Mouse (Mus musculus): ENCODE data around the gene Jsrp1. TPM values are rescaled to one million over a fixed set of nuclear protein-coding genes. Genes with fewer than 3 reads are reported as not detected.
"Not testable (repeated sequence)": the region's sequence is repeated elsewhere in the genome, so short reads cannot be mapped to it uniquely, and the experiment has no call there.

Gene Jsrp1
- polyA plus RNA-seq, 1 experiment from 2014 or later: 0.80 TPM

GRCm38 (mm10) chr10:80828587-80828986 lies 15.3 kb upstream of the Jsrp1 start:
- WGBS: 92% methylated on average over 9 of the region's 9 CpGs
- peaks cover 41% of the 10 kb centered on the region for H3K4me1 ChIP-seq
- not testable (repeated sequence) for DNase-seq (ENCODE audit: low spot score); H3K9me3 ChIP-seq (replicated peaks); H3K27ac ChIP-seq
- H3K4me3 ChIP-seq: peak overlapping the region; percentile 94; the same call in 1 of the 2 replicates
- peaks cover 31% of the 10 kb centered on the region for H3K36me3 ChIP-seq
- H3K27me3 ChIP-seq (ENCODE audit: low read depth, poor library complexity, severe bottlenecking): peaks cover 16% of the 10 kb centered on the region

DNA sequence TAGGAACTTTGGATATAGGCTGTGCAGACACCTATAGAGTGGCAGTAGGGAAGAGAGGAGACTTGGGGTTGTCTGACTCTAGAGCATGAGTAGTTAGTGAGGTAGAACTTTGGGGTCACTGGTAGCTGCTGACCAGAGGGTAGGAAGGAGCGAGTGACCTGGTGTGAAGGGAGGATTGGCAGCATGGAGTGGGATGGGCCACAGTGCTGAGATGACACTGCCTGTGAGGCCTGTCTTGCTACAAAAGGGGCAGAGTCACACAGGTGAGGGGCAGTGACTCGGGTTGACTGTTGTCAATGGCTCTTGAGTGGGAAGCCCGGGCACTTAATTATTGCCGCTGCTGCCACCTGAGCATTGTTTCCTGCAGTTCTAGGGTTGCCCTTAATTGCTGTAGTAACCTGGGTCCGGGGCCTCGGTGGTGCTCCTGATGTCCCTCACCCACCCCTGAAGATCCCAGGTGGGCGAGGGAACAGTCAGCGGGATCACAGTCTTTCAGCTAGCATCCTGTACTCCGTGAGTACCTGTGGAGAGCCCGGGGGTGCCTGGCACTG lies 14.6 kb upstream of the Jsrp1 start:
- peaks cover 41% of the 10 kb centered on the region for H3K4me1 ChIP-seq
- H3K4me3 ChIP-seq: peak overlapping the region; percentile 94
- H3K27me3 ChIP-seq (ENCODE audit: low read depth, poor library complexity, severe bottlenecking): peaks cover 10% of the 10 kb centered on the region
- H3K9me3 ChIP-seq (replicated peaks): no peaks in the 10 kb centered on the region
- WGBS: 87% methylated on average over 10 of the region's 10 CpGs
- H3K27ac ChIP-seq: no peak overlapping the region
- peaks cover 31% of the 10 kb centered on the region for H3K36me3 ChIP-seq
- DNase-seq (ENCODE audit: low spot score): no peak

GRCm38 (mm10) chr10:80827063-80827869 lies 14.0 kb upstream of the Jsrp1 start:
- Histone ChIP-seq H3K27me3 (ENCODE audit: low read depth, poor library complexity, severe bottlenecking) (peaks cover 3% of the 10 kb centered on the region; the same call in 1 of the 2 replicates), H3K9me3 (replicated peaks) (no peaks in the 10 kb centered on the region), H3K4me1 (peaks cover 41% of the 10 kb centered on the region), H3K36me3 (peaks cover 31% of the 10 kb centered on the region), H3K27ac (peak overlapping the region; percentile 96), H3K4me3 (peak overlapping the region; percentile 94)
- no peak for DNase-seq (ENCODE audit: low spot score)
- WGBS: 8% methylated on average over 29 of the region's 29 CpGs

GRCm38 (mm10) chr10:80826151-80827062 lies 13.1 kb upstream of the Jsrp1 start, which contains the start of gene Oaz1:
Oaz1 (plus strand) TSS chr10:80826656.
- Histone ChIP-seq H3K36me3 (peaks cover 31% of the 10 kb centered on the region), H3K4me1 (peaks cover 36% of the 10 kb centered on the region), H3K27me3 (ENCODE audit: low read depth, poor library complexity, severe bottlenecking) (no peaks in the 10 kb centered on the region), H3K27ac (peak within 1 kb of the TSS; percentile 96), H3K9me3 (replicated peaks) (no peaks in the 10 kb centered on the region), H3K4me3 (peak within 1 kb of the TSS; percentile 94)
- WGBS: under 1% methylated on average over 82 of the region's 82 CpGs
- DNase-seq (ENCODE audit: low spot score): peak; percentile 95

DNA sequence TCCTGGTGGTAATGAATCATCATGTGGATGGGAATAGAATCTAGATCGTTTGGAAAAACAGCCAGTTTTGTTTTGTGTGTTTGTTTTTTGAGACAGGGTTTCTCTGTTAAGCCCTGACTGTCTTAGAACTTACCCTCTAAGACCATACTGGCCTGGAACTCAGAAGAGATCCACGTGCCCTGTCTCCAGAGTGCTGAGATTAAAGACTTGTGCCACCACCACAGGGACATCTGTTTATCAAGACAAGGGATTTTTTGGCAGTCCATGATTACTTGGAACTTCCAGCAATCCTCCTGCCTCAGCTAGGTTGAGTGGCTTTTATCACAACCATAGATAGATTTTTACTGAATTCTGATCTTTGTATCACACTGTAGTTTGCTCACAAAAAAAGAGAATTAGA lies 11.5 kb upstream of the Jsrp1 start:
- no peak overlapping the region for H3K27ac ChIP-seq
- WGBS: 78% methylated on average over 2 of the region's 2 CpGs

GRCm38 (mm10) chr10:80823847-80824643 lies 10.7 kb upstream of the Jsrp1 start:
- no peak overlapping the region for H3K27ac ChIP-seq
- no peaks in the 10 kb centered on the region for H3K27me3 ChIP-seq (ENCODE audit: low read depth, poor library complexity, severe bottlenecking)
- H3K36me3 ChIP-seq: peaks cover 13% of the 10 kb centered on the region
- DNase-seq (ENCODE audit: low spot score): no peak
- no peak overlapping the region for H3K4me3 ChIP-seq
- peaks cover 13% of the 10 kb centered on the region for H3K4me1 ChIP-seq
- H3K9me3 ChIP-seq (replicated peaks): no peaks in the 10 kb centered on the region
- 67% methylated on average over 8 of the region's 8 CpGs for WGBS

More for the DNA sequence above, 11.5 kb upstream of the Jsrp1 start:
- Histone ChIP-seq H3K4me1 (peaks cover 20% of the 10 kb centered on the region), H3K9me3 (replicated peaks) (no peaks in the 10 kb centered on the region), H3K36me3 (peaks cover 21% of the 10 kb centered on the region), H3K4me3 (no peak overlapping the region), H3K27me3 (ENCODE audit: low read depth, poor library complexity, severe bottlenecking) (no peaks in the 10 kb centered on the region)
- no peak for DNase-seq (ENCODE audit: low spot score)

GRCm38 (mm10) chr10:80823316-80823715 lies 10.0 kb upstream of the Jsrp1 start:
- H3K27ac ChIP-seq: no peak overlapping the region

GRCm38 (mm10) chr10:80822528-80822927 lies 9.2 kb upstream of the Jsrp1 start:
- no peaks in the 10 kb centered on the region for H3K27me3 ChIP-seq (ENCODE audit: low read depth, poor library complexity, severe bottlenecking)
- H3K4me3 ChIP-seq: no peak overlapping the region
- no peak for DNase-seq (ENCODE audit: low spot score)
- H3K27ac ChIP-seq: no peak overlapping the region
- H3K4me1 ChIP-seq: peaks cover 2% of the 10 kb centered on the region
- H3K36me3 ChIP-seq: no peaks in the 10 kb centered on the region
- WGBS: 91% methylated on average over 5 of the region's 5 CpGs
- no peaks in the 10 kb centered on the region for H3K9me3 ChIP-seq (replicated peaks)

More at GRCm38 (mm10) chr10:80823316-80823715, 10.0 kb upstream of the Jsrp1 start:
- DNase-seq (ENCODE audit: low spot score): no peak
- peaks cover 10% of the 10 kb centered on the region for H3K4me1 ChIP-seq
- no peak overlapping the region for H3K4me3 ChIP-seq
- WGBS: 90% methylated on average over 1 of the region's 1 CpGs
- peaks cover 7% of the 10 kb centered on the region for H3K36me3 ChIP-seq
- H3K27me3 ChIP-seq (ENCODE audit: low read depth, poor library complexity, severe bottlenecking): no peaks in the 10 kb centered on the region
- no peaks in the 10 kb centered on the region for H3K9me3 ChIP-seq (replicated peaks)

DNA sequence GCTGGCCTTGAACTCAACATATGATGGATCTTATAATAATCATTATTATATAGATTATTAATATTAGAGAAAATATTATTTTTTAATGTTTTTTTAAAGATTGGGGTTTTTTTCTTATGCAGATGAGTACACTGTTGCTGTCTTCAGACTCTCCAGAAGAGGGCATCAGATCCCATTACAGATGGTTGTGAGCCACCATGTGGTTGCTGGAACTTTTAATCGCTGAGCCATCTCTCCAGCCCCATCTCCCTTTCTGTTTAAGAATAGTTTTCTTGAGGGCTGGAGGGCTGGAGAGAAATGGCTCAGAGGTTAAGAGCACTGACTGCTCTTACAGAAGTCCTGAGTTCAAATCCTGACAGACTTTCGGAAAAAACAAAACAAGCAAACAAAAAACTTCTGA lies 8.7 kb upstream of the Jsrp1 start:
- DNase-seq (ENCODE audit: low spot score): no peak
- H3K9me3 ChIP-seq (replicated peaks): no peaks in the 10 kb centered on the region

GRCm38 (mm10) chr10:80819406-80819805 lies 6.1 kb upstream of the Jsrp1 start:
- WGBS: 52% methylated on average over 3 of the region's 3 CpGs
- no peaks in the 10 kb centered on the region for H3K9me3 ChIP-seq (replicated peaks)
- no peaks in the 10 kb centered on the region for H3K36me3 ChIP-seq
- DNase-seq (ENCODE audit: low spot score): no peak
- no peak overlapping the region for H3K4me3 ChIP-seq
- H3K4me1 ChIP-seq: no peaks in the 10 kb centered on the region
- H3K27me3 ChIP-seq (ENCODE audit: low read depth, poor library complexity, severe bottlenecking): no peaks in the 10 kb centered on the region
- no peak overlapping the region for H3K27ac ChIP-seq

More for the DNA sequence above, 8.7 kb upstream of the Jsrp1 start:
- no peaks in the 10 kb centered on the region; the same call in 1 of the 2 replicates for H3K4me1 ChIP-seq
- WGBS: 41% methylated on average over 2 of the region's 2 CpGs
- no peaks in the 10 kb centered on the region for H3K36me3 ChIP-seq
- H3K4me3 ChIP-seq: no peak overlapping the region
- H3K27ac ChIP-seq: no peak overlapping the region
- no peaks in the 10 kb centered on the region for H3K27me3 ChIP-seq (ENCODE audit: low read depth, poor library complexity, severe bottlenecking)

GRCm38 (mm10) chr10:80818599-80819281 lies 5.4 kb upstream of the Jsrp1 start:
- H3K4me3 ChIP-seq: no peak overlapping the region
- H3K4me1 ChIP-seq: no peaks in the 10 kb centered on the region
- H3K27ac ChIP-seq: no peak overlapping the region
- H3K27me3 ChIP-seq (ENCODE audit: low read depth, poor library complexity, severe bottlenecking): no peaks in the 10 kb centered on the region
- H3K36me3 ChIP-seq: no peaks in the 10 kb centered on the region
- WGBS: 60% methylated on average over 6 of the region's 6 CpGs
- H3K9me3 ChIP-seq (replicated peaks): no peaks in the 10 kb centered on the region
- no peak for DNase-seq (ENCODE audit: low spot score)

Data from limb, embryonic 10.5 days (tissue).